Mouse (Mus musculus) ES-E14 (cell line): ENCODE measurements at regions not wholly inside any gene's neighbourhood (a gene's known extent, or its start where the extent isn't known, plus 50 kb on each side); places are given as distances from the start of the nearest gene placed in this dataset.

Experiments
- CHD2 ChIP-seq: IDR thresholded peaks from 2 replicates; pipeline ENCODE4 v1.6.1; 2014; ENCODE audit warnings: mild to moderate bottlenecking, low read depth, low read length, inconsistent platforms
- HCFC1 ChIP-seq: IDR thresholded peaks from 2 replicates; pipeline ENCODE4 v1.6.1; 2012; ENCODE audit warnings: low read length, inconsistent platforms, borderline replicate concordance; ENCODE audit not compliant: insufficient read depth
- ZC3H11A ChIP-seq: IDR thresholded peaks from 2 replicates; pipeline ENCODE4 v1.6.1; 2012; ENCODE audit warnings: low read depth, mild to moderate bottlenecking, inconsistent platforms, low read length, borderline replicate concordance
- ZNF384 ChIP-seq: IDR thresholded peaks from 2 replicates; pipeline ENCODE4 v1.6.1; 2012; ENCODE audit warnings: low read depth, low read length, inconsistent platforms

DNA sequence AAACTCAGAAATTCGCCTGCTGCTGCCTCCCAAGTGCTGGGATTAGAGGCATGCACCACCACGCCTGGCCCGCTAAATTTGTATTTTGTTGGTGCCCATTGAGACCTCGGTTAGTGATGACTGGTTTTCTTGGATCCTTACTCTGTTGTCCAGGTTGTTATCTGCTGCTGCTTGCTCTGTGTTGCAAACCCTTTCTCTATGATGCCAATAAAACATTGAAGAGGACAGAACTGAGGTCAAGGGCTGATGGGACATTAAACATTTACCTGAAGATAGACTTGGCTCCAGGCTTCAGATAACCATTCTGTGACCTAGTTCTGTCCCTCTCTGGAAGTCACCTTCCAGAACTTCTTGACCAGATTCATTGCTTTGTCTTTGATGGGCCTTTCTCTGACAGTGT lies 97.5 kb upstream of the Sash1 start:
- TF ChIP-seq HCFC1 = no peak
- TF ChIP-seq CHD2 = no peak
- TF ChIP-seq ZC3H11A = no peak
- TF ChIP-seq ZNF384 = no peak
